Mouse (Mus musculus): Measurements from ENCODE around the gene Nlgn1. TPM values are rescaled to one million over a fixed set of nuclear protein-coding genes. Genes with fewer than 3 reads are reported as not detected.

The Nlgn1 gene
- polyA plus RNA-seq (2017; shearing (Covaris generic)), result not detected

GRCm38 (mm10) chr3:26332400-26333238, at the start of gene Nlgn1:
Gene Nlgn1, minus strand, starts transcription at chr3:26332460.

